Mouse (Mus musculus): ENCODE measurements around the gene Atp6v0e2. TPM values are rescaled to one million over a fixed set of nuclear protein-coding genes. Genes with fewer than 3 reads are reported as not detected.

Gene Atp6v0e2
- polyA plus RNA-seq, 1 experiment from 2014 or later, result 1.2 TPM

- Histone ChIP-seq H3K9ac (replicated peaks) (no peak overlapping the region), H3K27me3 (ENCODE audit: insufficient read depth, low read length) (no peaks in the 10 kb centered on the region), H3K4me1 (ENCODE audit: insufficient read depth) (peaks cover 12% of the 10 kb centered on the region), H3K36me3 (replicated peaks; ENCODE audit: insufficient read depth, low read length) (no peaks in the 10 kb centered on the region), H3K4me3 (ENCODE audit: low read depth, low read length) (no peak overlapping the region), H3K9me3 (ENCODE audit: low read length) (no peaks in the 10 kb centered on the region), H3K4me2 (ENCODE audit: low read depth, low read length) (no peak overlapping the region), H3K27ac (ENCODE audit: low read depth) (no peak overlapping the region)
- DNase-seq, result peak; percentile 58
- WGBS (ENCODE audit: insufficient replicate concordance), result 29% methylated on average over 1 of the region's 1 CpGs
- no peak for TF ChIP-seq EP300 (IDR thresholded peaks at IDR 0.05; ENCODE audit: low read depth)
- peak; percentile 77 for TF ChIP-seq CTCF (IDR thresholded peaks at IDR 0.05; ENCODE audit: low read depth)
- peak; percentile 27; the same call in 1 of the 2 replicates for ATAC-seq
These were observed 8.9 kb downstream of the Atp6v0e2 start for GRCm38 (mm10) chr6:48546271-48546670.

DNA sequence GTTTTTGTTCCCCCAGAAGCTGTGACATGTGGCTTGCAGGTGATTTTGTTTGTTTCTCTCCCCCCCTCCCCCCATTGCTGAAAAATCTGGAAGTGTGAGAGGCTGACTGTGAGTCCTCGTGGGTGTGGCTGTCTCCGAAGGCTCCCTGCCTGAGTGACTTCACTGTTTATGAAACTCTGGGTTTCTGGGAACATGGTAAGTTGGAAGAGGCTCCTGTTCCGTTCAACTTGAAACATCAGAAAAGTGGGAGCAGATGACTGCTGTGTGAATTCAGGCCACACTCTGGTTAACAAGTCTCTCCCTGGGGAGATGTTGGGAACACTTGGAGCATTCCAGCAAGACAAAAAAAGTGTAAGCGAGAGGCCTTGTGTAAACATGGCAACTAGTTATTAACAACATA, 9.4 kb downstream of the Atp6v0e2 start:
- H3K27me3 ChIP-seq (ENCODE audit: insufficient read depth, low read length), result no peaks in the 10 kb centered on the region
- TF ChIP-seq CTCF (IDR thresholded peaks at IDR 0.05; ENCODE audit: low read depth) (no peak), EP300 (IDR thresholded peaks at IDR 0.05; ENCODE audit: low read depth) (no peak)
- H3K4me3 ChIP-seq (ENCODE audit: low read depth, low read length), result no peak overlapping the region
- ATAC-seq (no peak), DNase-seq (no peak)
- H3K9ac ChIP-seq (replicated peaks), result no peak overlapping the region
- WGBS (ENCODE audit: insufficient replicate concordance), result 58% methylated on average over 4 of the region's 4 CpGs
- no peak overlapping the region for H3K27ac ChIP-seq (ENCODE audit: low read depth)
- H3K36me3 ChIP-seq (replicated peaks; ENCODE audit: insufficient read depth, low read length), result no peaks in the 10 kb centered on the region
- H3K4me1 ChIP-seq (ENCODE audit: insufficient read depth), result peaks cover 12% of the 10 kb centered on the region
- H3K9me3 ChIP-seq (ENCODE audit: low read length), result no peaks in the 10 kb centered on the region
- no peak overlapping the region for H3K4me2 ChIP-seq (ENCODE audit: low read depth, low read length)

GRCm38 (mm10) chr6:48548314-48548713, 10.9 kb downstream of the Atp6v0e2 start:
- peak overlapping the region; percentile 26 for H3K27ac ChIP-seq (ENCODE audit: low read depth)
- H3K4me3 ChIP-seq (ENCODE audit: low read depth, low read length), result no peak overlapping the region
- no peak for TF ChIP-seq EP300 (IDR thresholded peaks at IDR 0.05; ENCODE audit: low read depth)
- no peaks in the 10 kb centered on the region for H3K27me3 ChIP-seq (ENCODE audit: insufficient read depth, low read length)
- no peak overlapping the region for H3K4me2 ChIP-seq (ENCODE audit: low read depth, low read length)
- H3K9ac ChIP-seq (replicated peaks), result no peak overlapping the region
- H3K9me3 ChIP-seq (ENCODE audit: low read length), result no peaks in the 10 kb centered on the region
- 57% methylated on average over 6 of the region's 6 CpGs for WGBS (ENCODE audit: insufficient replicate concordance)
- H3K4me1 ChIP-seq (ENCODE audit: insufficient read depth), result peaks cover 8% of the 10 kb centered on the region
- H3K36me3 ChIP-seq (replicated peaks; ENCODE audit: insufficient read depth, low read length), result no peaks in the 10 kb centered on the region
- ATAC-seq, result peak; percentile 66; the same call in 1 of the 2 replicates
- no peak for DNase-seq

- no peak overlapping the region for H3K9ac ChIP-seq (replicated peaks)
- no peak for TF ChIP-seq EP300 (IDR thresholded peaks at IDR 0.05; ENCODE audit: low read depth)
- H3K27ac ChIP-seq (ENCODE audit: low read depth), result no peak overlapping the region
- DNase-seq, result peak; percentile 47
- H3K4me2 ChIP-seq (ENCODE audit: low read depth, low read length), result no peak overlapping the region
- H3K27me3 ChIP-seq (ENCODE audit: insufficient read depth, low read length), result no peaks in the 10 kb centered on the region
- WGBS (ENCODE audit: insufficient replicate concordance), result 50% methylated on average over 4 of the region's 4 CpGs
- no peak overlapping the region for H3K4me3 ChIP-seq (ENCODE audit: low read depth, low read length)
- peaks cover 20% of the 10 kb centered on the region for H3K4me1 ChIP-seq (ENCODE audit: insufficient read depth)
- no peaks in the 10 kb centered on the region for H3K9me3 ChIP-seq (ENCODE audit: low read length)
- no peak for ATAC-seq
- no peaks in the 10 kb centered on the region for H3K36me3 ChIP-seq (replicated peaks; ENCODE audit: insufficient read depth, low read length)
These were observed 15.5 kb downstream of the Atp6v0e2 start for GRCm38 (mm10) chr6:48552918-48553317.

- Histone ChIP-seq H3K36me3 (replicated peaks; ENCODE audit: insufficient read depth, low read length) (no peaks in the 10 kb centered on the region), H3K27me3 (ENCODE audit: insufficient read depth, low read length) (no peaks in the 10 kb centered on the region), H3K4me3 (ENCODE audit: low read depth, low read length) (peak overlapping the region; percentile 56; the same call in 1 of the 2 replicates), H3K9me3 (ENCODE audit: low read length) (no peaks in the 10 kb centered on the region), H3K27ac (ENCODE audit: low read depth) (peak overlapping the region; percentile 96), H3K9ac (replicated peaks) (peak overlapping the region; percentile 65), H3K4me1 (ENCODE audit: insufficient read depth) (peaks cover 16% of the 10 kb centered on the region), H3K4me2 (ENCODE audit: low read depth, low read length) (peak overlapping the region; percentile 76)
- TF ChIP-seq EP300 (IDR thresholded peaks at IDR 0.05; ENCODE audit: low read depth) (no peak), CTCF (IDR thresholded peaks at IDR 0.05; ENCODE audit: low read depth) (no peak)
- ATAC-seq, result peak; percentile 40
- WGBS (ENCODE audit: insufficient replicate concordance), result 78% methylated on average over 4 of the region's 4 CpGs
- DNase-seq, result no peak
These were observed 16.4 kb downstream of the Atp6v0e2 start for GRCm38 (mm10) chr6:48553819-48554218.

DNA sequence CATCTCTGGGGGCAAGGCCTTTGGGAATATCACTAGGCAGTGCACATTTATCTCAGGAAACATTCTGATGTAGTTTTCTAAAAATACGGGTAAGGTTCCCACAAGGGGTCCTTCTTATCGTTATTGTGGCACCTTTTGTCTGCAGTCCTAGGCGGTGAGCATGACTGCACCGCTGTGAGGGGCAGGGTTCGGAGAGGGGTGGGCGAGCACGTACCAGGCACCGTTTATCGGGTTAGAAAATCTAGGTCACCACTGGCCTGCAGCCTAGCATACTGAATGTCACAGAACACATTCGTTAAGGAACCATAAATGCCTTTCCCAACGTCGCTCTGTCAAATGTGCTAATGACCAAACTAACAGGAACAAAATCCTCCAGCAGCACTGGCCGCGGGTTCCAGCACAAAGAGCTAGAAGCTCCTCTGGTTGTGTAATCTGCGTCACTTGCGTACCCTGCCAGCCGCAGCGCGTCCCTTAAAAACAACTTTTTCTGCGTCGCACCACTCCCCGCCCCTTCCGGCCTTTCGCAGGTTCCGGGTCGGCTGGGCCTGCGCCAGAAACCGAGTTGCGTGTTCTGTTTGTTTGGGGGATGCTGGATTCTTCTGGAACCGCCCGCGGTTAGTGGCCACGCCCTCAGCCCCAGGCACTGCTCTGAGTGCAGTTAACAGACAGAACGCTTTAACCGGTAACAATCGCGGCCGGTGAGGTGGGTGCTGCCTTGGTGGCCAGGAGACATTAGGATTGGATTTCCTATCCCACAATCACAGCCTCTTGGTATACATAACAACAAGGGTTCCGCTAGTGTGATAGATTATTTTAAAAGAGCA, 17.1 kb downstream of the Atp6v0e2 start, which contains the start of gene Lrrc61:
Gene Lrrc61, plus strand, starts transcription at position 517 of the 824 bp plus-strand sequence.
- Histone ChIP-seq H3K36me3 (replicated peaks; ENCODE audit: insufficient read depth, low read length) (no peaks in the 10 kb centered on the region), H3K27me3 (ENCODE audit: insufficient read depth, low read length) (no peaks in the 10 kb centered on the region), H3K4me2 (ENCODE audit: low read depth, low read length) (peak within 1 kb of the TSS; percentile 76), H3K9me3 (ENCODE audit: low read length) (no peaks in the 10 kb centered on the region), H3K9ac (replicated peaks) (peak within 1 kb of the TSS; percentile 65), H3K4me1 (ENCODE audit: insufficient read depth) (peaks cover 16% of the 10 kb centered on the region), H3K27ac (ENCODE audit: low read depth) (peak within 1 kb of the TSS; percentile 96), H3K4me3 (ENCODE audit: low read depth, low read length) (peak within 1 kb of the TSS; percentile 56)
- DNase-seq (peak; percentile 95), ATAC-seq (peak; percentile 95)
- peak; percentile 78 for TF ChIP-seq EP300 (IDR thresholded peaks at IDR 0.05; ENCODE audit: low read depth)
- no peak for TF ChIP-seq CTCF (IDR thresholded peaks at IDR 0.05; ENCODE audit: low read depth)
- under 1% methylated on average over 39 of the region's 39 CpGs for WGBS (ENCODE audit: insufficient replicate concordance)
